Mouse (Mus musculus): ENCODE results near the gene 2310039H08Rik. TPM values are rescaled to one million over a fixed set of nuclear protein-coding genes. Genes with fewer than 3 reads are reported as not detected.

The 2310039H08Rik gene
- polyA plus RNA-seq, 1 experiment from 2014 or later, result 70.5 TPM

GRCm38 (mm10) chr17:46816306-46816705, 43.9 kb downstream of the 2310039H08Rik start:
- Histone ChIP-seq H3K4me2 (replicated peaks) (no peak overlapping the region), H3K4me1 (no peaks in the 10 kb centered on the region), H3K4me3 (no peak overlapping the region), H3K9ac (no peak overlapping the region), H3K27ac (no peak overlapping the region), H3K9me3 (no peaks in the 10 kb centered on the region), H3K27me3 (no peaks in the 10 kb centered on the region), H3K36me3 (peaks cover 75% of the 10 kb centered on the region)
- 68% methylated on average over 13 of the region's 13 CpGs for WGBS
- no peak for ATAC-seq (ENCODE audit: low FRiP score, low read depth)

DNA sequence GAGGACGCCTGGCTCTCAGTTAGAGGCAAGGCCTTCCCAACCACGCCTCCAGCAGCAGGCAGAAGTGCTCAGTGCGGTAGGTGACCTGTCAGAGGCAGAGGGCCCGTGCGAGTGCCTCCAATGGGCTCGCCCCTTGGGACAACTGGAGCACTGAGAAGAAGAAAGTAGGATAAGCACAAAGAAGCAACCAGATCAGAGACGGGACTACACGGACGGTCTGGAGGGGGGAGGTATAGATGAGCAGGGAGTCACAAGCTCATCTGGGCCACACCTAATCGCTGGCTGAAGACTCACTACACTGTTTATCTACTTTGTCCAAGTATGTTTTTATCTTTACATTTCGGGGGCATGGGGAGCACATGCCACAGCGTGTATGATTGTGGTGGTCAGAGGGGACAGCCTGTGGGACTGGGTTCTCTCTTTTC, 45.3 kb downstream of the 2310039H08Rik start:
- ATAC-seq (ENCODE audit: low FRiP score, low read depth), result 0 out of 2 replicates have a peak, but pooled peaks have one; percentile 44
- Histone ChIP-seq H3K4me3 (no peak overlapping the region), H3K27ac (no peak overlapping the region), H3K36me3 (peaks cover 73% of the 10 kb centered on the region), H3K9ac (no peak overlapping the region), H3K4me1 (no peaks in the 10 kb centered on the region), H3K27me3 (no peaks in the 10 kb centered on the region), H3K9me3 (no peaks in the 10 kb centered on the region), H3K4me2 (replicated peaks) (no peak overlapping the region)
- 77% methylated on average over 12 of the region's 12 CpGs for WGBS

- H3K27ac ChIP-seq, result no peak overlapping the region
- WGBS, result 89% methylated on average over 7 of the region's 7 CpGs
- no peaks in the 10 kb centered on the region for H3K4me1 ChIP-seq
- ATAC-seq (ENCODE audit: low FRiP score, low read depth), result no peak
- H3K9me3 ChIP-seq, result no peaks in the 10 kb centered on the region
- H3K4me3 ChIP-seq, result no peak overlapping the region
- no peak overlapping the region for H3K4me2 ChIP-seq (replicated peaks)
- H3K9ac ChIP-seq, result no peak overlapping the region
- H3K27me3 ChIP-seq, result no peaks in the 10 kb centered on the region
- peaks cover 84% of the 10 kb centered on the region for H3K36me3 ChIP-seq
These were observed 48.2 kb downstream of the 2310039H08Rik start for GRCm38 (mm10) chr17:46820628-46821027.

Other genes with a start within 250 kb of the 2310039H08Rik start
- gene Cul9, start 226.2 kb upstream of the 2310039H08Rik start, polyA plus RNA-seq (2015; fragmentation: Nextera tagmentation; extraction: Ambion mirVana), result 11.3 and 12.4 TPM in 2 replicates
- 5.8 and 7.3 TPM in 2 replicates for gene Srf, start 216.5 kb upstream of the 2310039H08Rik start, polyA plus RNA-seq (2015; fragmentation: Nextera tagmentation; extraction: Ambion mirVana)
- 128 and 138 TPM in 2 replicates for gene Ptk7, start 143.1 kb upstream of the 2310039H08Rik start, polyA plus RNA-seq (2015; fragmentation: Nextera tagmentation; extraction: Ambion mirVana)
- 26.4 and 26.5 TPM in 2 replicates for gene Klc4, start 126.6 kb upstream of the 2310039H08Rik start, polyA plus RNA-seq (2015; fragmentation: Nextera tagmentation; extraction: Ambion mirVana)
- gene Mrpl2, start 126.4 kb upstream of the 2310039H08Rik start, polyA plus RNA-seq (2015; fragmentation: Nextera tagmentation; extraction: Ambion mirVana), result 104 and 106 TPM in 2 replicates
- 63.2 and 66.0 TPM in 2 replicates for gene Cul7, start 122.3 kb upstream of the 2310039H08Rik start, polyA plus RNA-seq (2015; fragmentation: Nextera tagmentation; extraction: Ambion mirVana)
- gene Rrp36, start 98.3 kb upstream of the 2310039H08Rik start, polyA plus RNA-seq (2015; fragmentation: Nextera tagmentation; extraction: Ambion mirVana), result 67.6 and 73.9 TPM in 2 replicates
- gene Mea1, start 93.8 kb upstream of the 2310039H08Rik start, polyA plus RNA-seq (2015; fragmentation: Nextera tagmentation; extraction: Ambion mirVana), result 157 and 162 TPM in 2 replicates
- 127 and 135 TPM in 2 replicates for gene Klhdc3, start 91.7 kb upstream of the 2310039H08Rik start, polyA plus RNA-seq (2015; fragmentation: Nextera tagmentation; extraction: Ambion mirVana)
- 94.0 and 103 TPM in 2 replicates for gene Ppp2r5d, start 67.5 kb upstream of the 2310039H08Rik start, polyA plus RNA-seq (2015; fragmentation: Nextera tagmentation; extraction: Ambion mirVana)
- 26.8 and 27.0 TPM in 2 replicates for gene Pex6, start 61.2 kb upstream of the 2310039H08Rik start, polyA plus RNA-seq (2015; fragmentation: Nextera tagmentation; extraction: Ambion mirVana)
- 0.46 and 0.57 TPM in 2 replicates for gene Gnmt, start 43.5 kb upstream of the 2310039H08Rik start, polyA plus RNA-seq (2015; fragmentation: Nextera tagmentation; extraction: Ambion mirVana)
- gene Cnpy3, start 20.4 kb upstream of the 2310039H08Rik start, polyA plus RNA-seq (2015; fragmentation: Nextera tagmentation; extraction: Ambion mirVana), result 66.8 and 67.7 TPM in 2 replicates
- gene Ptcra, start 8.9 kb upstream of the 2310039H08Rik start, polyA plus RNA-seq (2015; fragmentation: Nextera tagmentation; extraction: Ambion mirVana), result 0.29 and 0.33 TPM in 2 replicates
- gene Rpl7l1, start 10.0 kb downstream of the 2310039H08Rik start, polyA plus RNA-seq (2015; fragmentation: Nextera tagmentation; extraction: Ambion mirVana), result 175 and 176 TPM in 2 replicates
- gene Bicral, start 85.8 kb downstream of the 2310039H08Rik start, polyA plus RNA-seq (2015; fragmentation: Nextera tagmentation; extraction: Ambion mirVana), result 3.9 and 4.6 TPM in 2 replicates
- 57.8 and 58.0 TPM in 2 replicates for gene Tbcc, start 118.0 kb downstream of the 2310039H08Rik start, polyA plus RNA-seq (2015; fragmentation: Nextera tagmentation; extraction: Ambion mirVana)
- not detected in 2 replicates for gene Prph2, start 137.8 kb downstream of the 2310039H08Rik start, polyA plus RNA-seq (2015; fragmentation: Nextera tagmentation; extraction: Ambion mirVana)
- gene Ubr2, start 237.9 kb downstream of the 2310039H08Rik start, polyA plus RNA-seq (2015; fragmentation: Nextera tagmentation; extraction: Ambion mirVana), result 15.9 and 18.0 TPM in 2 replicates

All from limb, embryonic 13.5 days (tissue).